Mouse (Mus musculus) thymus, postnatal 0 days (tissue): ENCODE results near the gene Dnlz. TPM values are rescaled to one million over a fixed set of nuclear protein-coding genes. Genes with fewer than 3 reads are reported as not detected.

Experiments used
- DNase-seq: peaks from one replicate; pipeline ENCODE4 v3.0.0-alpha.2; 2015; ENCODE audit warnings: low spot score
- polyA plus RNA-seq: library from polyadenylated mRNA; unstranded; fragments of >200 nt; fragmentation: Nextera tagmentation; extraction: Ambion mirVana; gene quantifications from 2 replicates; pipeline ENCODE4 v1.2.1, GENCODE M21; 2015

Dnlz gene
- polyA plus RNA-seq, 1 experiment from 2014 or later: 22.2 TPM

DNA sequence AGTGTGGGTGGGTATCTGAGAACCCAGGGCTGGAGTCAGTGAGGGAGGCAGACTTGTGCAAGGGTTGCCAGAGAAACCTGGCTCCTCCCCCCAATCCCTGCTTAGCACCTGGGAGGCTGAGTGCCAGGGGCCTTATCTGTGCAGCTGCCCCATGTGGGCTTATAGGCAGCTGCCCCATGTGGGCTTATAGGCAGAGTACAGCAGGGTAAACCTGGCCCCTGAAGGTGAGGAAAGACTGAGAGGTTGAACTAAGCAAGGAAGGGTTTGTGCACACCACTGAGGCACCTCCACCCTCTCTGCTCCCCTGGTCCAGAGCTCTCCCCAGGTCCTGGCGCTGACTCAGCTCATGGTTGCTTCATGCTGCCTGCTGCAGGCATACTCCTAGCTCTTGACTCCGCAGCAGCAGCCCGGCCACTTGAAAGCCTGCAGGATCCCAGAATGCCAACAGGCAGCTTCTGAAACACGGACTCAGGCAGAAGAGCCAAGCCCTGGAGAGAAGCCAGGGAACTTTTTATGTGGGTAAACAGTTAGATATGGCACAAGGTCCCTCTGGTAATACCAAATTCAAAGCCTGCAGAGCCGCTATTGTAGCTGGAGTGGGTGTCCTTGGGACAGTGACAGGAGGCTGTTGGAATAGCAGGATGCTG, 51.6 kb downstream of the Dnlz start:
- DNase-seq: no peak

DNA sequence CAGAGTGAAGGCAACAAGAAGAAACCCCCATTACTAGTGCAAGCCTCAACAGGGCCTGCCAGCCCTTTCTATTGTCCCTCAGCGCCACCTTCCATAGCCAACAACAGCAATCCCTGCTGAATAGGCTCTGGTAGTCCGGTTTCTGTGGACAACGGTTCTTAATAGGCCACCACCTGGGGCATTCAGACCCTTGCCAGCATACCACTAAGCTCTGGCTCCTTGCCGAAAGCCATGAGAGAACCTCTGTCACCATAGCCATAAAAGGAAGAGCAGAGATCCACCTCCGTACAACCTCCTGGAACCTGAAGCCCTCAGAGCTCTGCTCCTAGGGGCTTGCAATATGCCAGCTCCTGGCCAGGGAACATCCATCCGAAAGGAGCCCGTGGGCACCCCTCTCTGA, 52.6 kb downstream of the Dnlz start:
- no peak for DNase-seq

DNA sequence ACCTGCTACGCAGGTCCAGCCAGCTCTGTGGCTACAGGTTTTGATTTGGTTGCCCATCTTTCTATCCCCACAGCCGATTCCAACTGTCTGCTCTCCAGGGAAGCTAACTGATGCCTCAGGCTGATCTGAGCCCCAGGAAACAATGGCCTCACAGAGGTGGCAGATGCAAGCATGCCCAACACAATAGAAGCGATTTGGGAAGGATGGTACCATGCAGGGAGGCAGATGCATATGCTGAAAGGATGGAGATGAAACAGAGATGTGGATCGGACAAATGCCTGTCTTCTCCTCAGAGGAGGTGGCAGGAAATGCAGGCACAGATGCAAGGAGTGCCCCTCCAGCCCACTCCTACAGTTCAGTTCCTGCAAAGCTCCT, 53.1 kb downstream of the Dnlz start:
- DNase-seq: no peak

DNA sequence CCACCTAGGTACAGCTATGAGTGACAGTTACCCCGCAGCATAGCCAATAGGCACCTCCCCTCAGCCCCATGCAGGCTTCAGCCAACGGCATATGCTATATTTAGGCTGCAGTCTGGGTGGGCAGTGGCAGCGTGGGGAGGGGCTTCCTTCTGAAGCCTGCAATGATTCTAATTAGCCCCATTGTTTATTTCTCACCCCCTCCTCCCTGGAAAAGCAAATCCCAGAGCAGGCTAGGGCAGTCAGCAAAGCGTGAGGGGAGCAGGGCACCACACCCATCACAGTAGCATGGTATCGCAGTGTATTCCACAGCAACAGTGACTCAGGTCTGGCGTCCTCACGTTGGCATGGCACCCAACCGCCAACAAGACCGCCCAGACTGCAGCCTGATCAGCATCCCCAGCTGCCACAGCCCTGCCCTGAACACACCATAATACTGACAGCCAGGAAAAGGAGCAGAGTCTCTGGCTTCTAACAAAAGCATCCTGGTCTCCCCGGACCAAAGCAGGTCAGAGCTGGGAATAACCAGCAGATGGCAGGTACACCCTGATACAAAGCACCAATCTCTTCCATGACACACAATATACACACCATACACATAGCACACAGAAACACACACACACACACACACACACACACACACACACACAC, 53.6 kb downstream of the Dnlz start:
- DNase-seq: peak; percentile 33

Other genes starting within 250 kb of the Dnlz start
- gene Nacc2, start 228.9 kb downstream of the Dnlz start, polyA plus RNA-seq: 2.2 and 2.8 TPM in 2 replicates
- gene Lhx3, start 143.8 kb downstream of the Dnlz start, polyA plus RNA-seq: 0.17 and 0.22 TPM in 2 replicates
- gene Qsox2, start 114.6 kb downstream of the Dnlz start, polyA plus RNA-seq: 15.2 and 15.3 TPM in 2 replicates
- gene Ccdc187, start 57.6 kb downstream of the Dnlz start, polyA plus RNA-seq: 0.04 TPM in 2 replicates
- 12.5 and 13.7 TPM in 2 replicates for gene Gpsm1, start 36.6 kb downstream of the Dnlz start, polyA plus RNA-seq
- gene Card9, start 8.8 kb upstream of the Dnlz start, polyA plus RNA-seq: 15.9 and 17.1 TPM in 2 replicates
- 14.2 and 19.4 TPM in 2 replicates for gene Snapc4, start 28.5 kb upstream of the Dnlz start, polyA plus RNA-seq
- 164 and 184 TPM in 2 replicates for gene Entr1, start 37.2 kb upstream of the Dnlz start, polyA plus RNA-seq
- 81.8 and 83.4 TPM in 2 replicates for gene Pmpca, start 37.2 kb upstream of the Dnlz start, polyA plus RNA-seq
- 13.9 and 14.1 TPM in 2 replicates for gene Inpp5e, start 57.1 kb upstream of the Dnlz start, polyA plus RNA-seq
- 12.4 and 12.9 TPM in 2 replicates for gene Sec16a, start 93.1 kb upstream of the Dnlz start, polyA plus RNA-seq
- gene Notch1, start 164.6 kb upstream of the Dnlz start, polyA plus RNA-seq: 44.3 and 54.9 TPM in 2 replicates
- 43.6 and 50.0 TPM in 2 replicates for gene Egfl7, start 227.9 kb upstream of the Dnlz start, polyA plus RNA-seq
- gene Gm20532, start 234.5 kb upstream of the Dnlz start, polyA plus RNA-seq: not detected in 2 replicates